ENCODE assay signal across 10 mouse cellular contexts in the genomic region with DNA sequence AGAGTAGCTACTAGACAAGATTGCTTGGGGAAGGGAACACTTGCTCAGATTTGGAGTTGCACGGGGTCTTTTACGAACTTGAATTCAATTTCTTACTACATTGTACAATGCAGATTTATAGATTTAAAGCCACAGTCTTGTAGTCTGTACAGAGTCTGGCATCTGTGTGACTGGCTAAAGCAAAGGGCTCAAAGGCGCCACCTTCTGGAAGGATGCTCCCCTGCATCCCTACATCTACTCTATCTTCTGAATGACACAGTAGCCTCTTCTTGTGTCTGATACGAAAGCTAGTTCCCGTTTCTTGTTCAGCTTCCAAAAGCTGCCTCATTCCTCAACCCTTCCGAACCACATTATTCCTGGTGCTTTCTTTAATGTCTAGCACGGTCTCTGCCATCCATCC.
DNase-seq lines count a peak whose midpoint lies in the region; ATAC-seq and TF ChIP-seq lines count a peak whose summit lies in the region.
"Had no signal": no experiment of that assay in that cellular context is flagged by ENCODE, and none has a peak within 500 bp of the region (broad histone marks: within the 10 kb centered on the region; RNA-seq: fewer than 3 reads in every experiment).

No protein-coding gene starts in this region.

- TF ChIP-seq CTCF in G1E (IDR thresholded peaks at IDR 0.05; ENCODE audit: low read depth, low read length): peak; percentile 14; the same call in 1 of the 2 replicates

- no peaks in the 10 kb centered on the region for H3K4me1 ChIP-seq in hindbrain, embryonic 11.5 days (replicated peaks; ENCODE audit: control insufficient read depth, insufficient read depth, low read length)
- no peaks in the 10 kb centered on the region for H3K4me1 ChIP-seq in hindbrain, embryonic 16.5 days (ENCODE audit: control insufficient read depth, insufficient read depth, low read depth, low read length)
- no peaks in the 10 kb centered on the region; the same call in 1 of the 2 replicates for H3K4me1 ChIP-seq in G1E (ENCODE audit: insufficient read depth, low read depth, low read length)
- H3K4me1 ChIP-seq in limb, embryonic 14.5 days (ENCODE audit: control insufficient read depth, insufficient read depth, low read length): no peaks in the 10 kb centered on the region
- H3K4me1 ChIP-seq: limb, embryonic 13.5 days had no signal

- DNase-seq in hindbrain, embryonic 11.5 days (ENCODE audit: low spot score): peak; percentile 50
- no peak for DNase-seq in G1E (ENCODE audit: low spot score)
- peak; percentile 50 for DNase-seq in brain, adult 2 months (ENCODE audit: low read depth, low spot score)
- peak; percentile 32 for DNase-seq in limb, embryonic 14.5 days (ENCODE audit: low spot score)
- peak; percentile 21 for DNase-seq in right cerebral cortex, postnatal 25 days

- ATAC-seq in hindbrain, embryonic 11.5 days (ENCODE audit: low FRiP score): no peak
- no peak for ATAC-seq in hindbrain, embryonic 16.5 days
- ATAC-seq in G1E (ENCODE audit: extremely low read depth, insufficient number of reproducible peaks, low FRiP score, poor library complexity, severe bottlenecking): no peak
- peak; percentile 56 to 67; a peak in 2 of 4 replicates for ATAC-seq in hematopoietic stem cell, adult 5-6 weeks (replicated peaks in 1 of 2; ENCODE audit: insufficient read depth in 1 of 2, low FRiP score in 2 of 2, low TSS enrichment in 1 of 2, low read depth in 1 of 2, poor library complexity in 2 of 2, severe bottlenecking in 2 of 2)
- ATAC-seq in limb, embryonic 14.5 days (ENCODE audit: low FRiP score, low read depth): no peak
- no peak for ATAC-seq in erythroid progenitor cell, adult 5-6 weeks (replicated peaks; ENCODE audit: low FRiP score, poor library complexity, severe bottlenecking)

- TF ChIP-seq POLR2A in limb, embryonic 14.5 days (IDR thresholded peaks at IDR 0.05; ENCODE audit: borderline replicate concordance, extremely low read depth, insufficient read depth, insufficient read length): no peak

- no peaks in the 10 kb centered on the region for H3K9me3 ChIP-seq in hindbrain, embryonic 11.5 days (ENCODE audit: control insufficient read depth, low read length)
- H3K9me3 ChIP-seq in hindbrain, embryonic 16.5 days (ENCODE audit: control insufficient read depth, low read length): no peaks in the 10 kb centered on the region
- no peaks in the 10 kb centered on the region for H3K9me3 ChIP-seq in G1E (replicated peaks)
- H3K9me3 ChIP-seq in limb, embryonic 14.5 days (ENCODE audit: control insufficient read depth, low read length): no peaks in the 10 kb centered on the region
- H3K9me3 ChIP-seq: embryonic facial prominence, embryonic 13.5 days; limb, embryonic 13.5 days had no signal

- no peak overlapping the region for H3K27ac ChIP-seq in hindbrain, embryonic 11.5 days (ENCODE audit: low read depth, low read length)
- H3K27ac ChIP-seq in hindbrain, embryonic 16.5 days (ENCODE audit: low read depth, low read length): no peak overlapping the region
- no peak overlapping the region for H3K27ac ChIP-seq in limb, embryonic 14.5 days (replicated peaks; ENCODE audit: low read depth, low read length)
- H3K27ac ChIP-seq: embryonic facial prominence, embryonic 13.5 days; limb, embryonic 13.5 days had no signal

- H3K27me3 ChIP-seq in hindbrain, embryonic 11.5 days (ENCODE audit: control insufficient read depth, insufficient read depth, low read length): no peaks in the 10 kb centered on the region
- H3K27me3 ChIP-seq in hindbrain, embryonic 16.5 days (replicated peaks; ENCODE audit: control insufficient read depth, insufficient read depth, low read length): no peaks in the 10 kb centered on the region
- H3K27me3 ChIP-seq in G1E (ENCODE audit: insufficient read depth, low read length): no peaks in the 10 kb centered on the region
- no peaks in the 10 kb centered on the region for H3K27me3 ChIP-seq in limb, embryonic 14.5 days (ENCODE audit: control insufficient read depth, insufficient read depth, low read length)
- H3K27me3 ChIP-seq: embryonic facial prominence, embryonic 13.5 days; limb, embryonic 13.5 days had no signal

- H3K4me3 ChIP-seq in hindbrain, embryonic 11.5 days (ENCODE audit: low read depth, low read length): no peak overlapping the region
- no peak overlapping the region for H3K4me3 ChIP-seq in hindbrain, embryonic 16.5 days (ENCODE audit: low read length)
- H3K4me3 ChIP-seq in G1E (ENCODE audit: low read depth, low read length): no peak overlapping the region
- no peak overlapping the region for H3K4me3 ChIP-seq in limb, embryonic 14.5 days (replicated peaks; ENCODE audit: low read length)
- H3K4me3 ChIP-seq: embryonic facial prominence, embryonic 13.5 days; limb, embryonic 13.5 days had no signal

- H3K36me3 ChIP-seq in hindbrain, embryonic 11.5 days (ENCODE audit: control insufficient read depth, insufficient read depth, low read length): no peaks in the 10 kb centered on the region
- no peaks in the 10 kb centered on the region for H3K36me3 ChIP-seq in hindbrain, embryonic 16.5 days (ENCODE audit: control insufficient read depth, insufficient read depth, low read length)
- no peaks in the 10 kb centered on the region for H3K36me3 ChIP-seq in G1E (replicated peaks)
- no peaks in the 10 kb centered on the region for H3K36me3 ChIP-seq in limb, embryonic 14.5 days (ENCODE audit: control insufficient read depth, insufficient read depth, low read length)
- H3K36me3 ChIP-seq: embryonic facial prominence, embryonic 13.5 days; limb, embryonic 13.5 days had no signal

- no peak overlapping the region for H3K9ac ChIP-seq in hindbrain, embryonic 11.5 days (ENCODE audit: low read depth, low read length)
- H3K9ac ChIP-seq in hindbrain, embryonic 16.5 days (ENCODE audit: low read depth, low read length): no peak overlapping the region
- no peak overlapping the region for H3K9ac ChIP-seq in limb, embryonic 14.5 days (ENCODE audit: low read depth, low read length, severe bottlenecking)
- H3K9ac ChIP-seq: embryonic facial prominence, embryonic 13.5 days; limb, embryonic 13.5 days had no signal

- WGBS in hindbrain, embryonic 11.5 days: 69% methylated on average over 7 of the region's 7 CpGs
- 62% methylated on average over 7 of the region's 7 CpGs for WGBS in hindbrain, embryonic 16.5 days
- 61% methylated on average over 7 of the region's 7 CpGs for WGBS in limb, embryonic 14.5 days

- H3K4me2 ChIP-seq in hindbrain, embryonic 11.5 days (replicated peaks; ENCODE audit: low read depth, low read length): no peak overlapping the region
- H3K4me2 ChIP-seq in hindbrain, embryonic 16.5 days (ENCODE audit: low read length): no peak overlapping the region
- no peak overlapping the region for H3K4me2 ChIP-seq in limb, embryonic 14.5 days (replicated peaks; ENCODE audit: low read depth, low read length, severe bottlenecking)
- H3K4me2 ChIP-seq: embryonic facial prominence, embryonic 13.5 days; limb, embryonic 13.5 days had no signal

Comparison
In these comparisons a context has a peak if more than half of its experiments do, and no peak if none do; other contexts are left out.
1. ATAC-seq: peak in hematopoietic stem cell, adult 5-6 weeks (2 of 2); none in hindbrain, embryonic 11.5 days (single experiment), hindbrain, embryonic 16.5 days (single experiment), G1E (single experiment), limb, embryonic 14.5 days (single experiment) and erythroid progenitor cell, adult 5-6 weeks (single experiment).